ENCODE assay signal across 10 mouse cellular contexts in genomic region chr1:46894281-46894842, GRCm38 (mm10). TPM values are rescaled to one million over a fixed set of nuclear protein-coding genes. Genes with fewer than 3 reads are reported as not detected.
DNase-seq lines count a peak whose midpoint lies in the region; ATAC-seq and TF ChIP-seq lines count a peak whose summit lies in the region.
"Had no signal": no experiment of that assay in that cellular context is flagged by ENCODE, and none has a peak within 500 bp of the region (broad histone marks: within the 10 kb centered on the region; RNA-seq: fewer than 3 reads in every experiment).

No protein-coding gene starts in this region.

- ATAC-seq in lung, embryonic 14.5 days (ENCODE audit: insufficient read depth) = no peak
- no peak for ATAC-seq in limb, embryonic 15.5 days (ENCODE audit: insufficient number of reproducible peaks, low FRiP score, low TSS enrichment, low read depth)

- no peak overlapping the region for H3K4me3 ChIP-seq in lung, embryonic 14.5 days (ENCODE audit: low read depth, low read length)
- no peak overlapping the region for H3K4me3 ChIP-seq in limb, embryonic 15.5 days

- WGBS in lung, embryonic 14.5 days = 15% methylated on average over 7 of the region's 7 CpGs
- 18% methylated on average over 7 of the region's 7 CpGs for WGBS in limb, embryonic 15.5 days

- H3K4me2 ChIP-seq in lung, embryonic 14.5 days = no peak overlapping the region
- H3K4me2 ChIP-seq in limb, embryonic 15.5 days = no peak overlapping the region

- no peaks in the 10 kb centered on the region for H3K9me3 ChIP-seq in lung, embryonic 14.5 days (ENCODE audit: low read depth, low read length)
- no peaks in the 10 kb centered on the region for H3K9me3 ChIP-seq in limb, embryonic 15.5 days

- no peaks in the 10 kb centered on the region for H3K36me3 ChIP-seq in lung, embryonic 14.5 days (ENCODE audit: insufficient read depth)
- no peaks in the 10 kb centered on the region for H3K36me3 ChIP-seq in limb, embryonic 15.5 days

- H3K9ac ChIP-seq in lung, embryonic 14.5 days = no peak overlapping the region
- H3K9ac ChIP-seq in limb, embryonic 15.5 days = no peak overlapping the region

- no peaks in the 10 kb centered on the region for H3K4me1 ChIP-seq in lung, embryonic 14.5 days (ENCODE audit: insufficient read depth)
- peaks cover 5% of the 10 kb centered on the region for H3K4me1 ChIP-seq in limb, embryonic 15.5 days

- DNase-seq in lung, embryonic 14.5 days = no peak
- no peak for DNase-seq in lung, postnatal 14 days
- DNase-seq in WW6 (ENCODE audit: low read depth, low spot score) = peak; percentile 16
- DNase-seq in thymus, postnatal 25 days = peak; percentile 44
- no peak for DNase-seq in cerebellum, postnatal 36 days
- DNase-seq in urinary bladder, adult 2 months (ENCODE audit: low spot score) = no peak
- DNase-seq in layer of hippocampus, adult 18-20 months (ENCODE audit: low spot score in 2 of 2) = no peak
- DNase-seq: cerebellum, postnatal 14 days; kidney, postnatal 10 days had no signal

- H3K27me3 ChIP-seq in lung, embryonic 14.5 days (ENCODE audit: insufficient read depth, low read length) = no peaks in the 10 kb centered on the region
- no peaks in the 10 kb centered on the region for H3K27me3 ChIP-seq in limb, embryonic 15.5 days

- H3K27ac ChIP-seq in lung, embryonic 14.5 days (ENCODE audit: low read depth) = peak overlapping the region; percentile 49; the same call in 1 of the 2 replicates
- H3K27ac ChIP-seq in limb, embryonic 15.5 days = peak overlapping the region; percentile 38

- TF ChIP-seq CTCF in lung, embryonic 14.5 days (IDR thresholded peaks at IDR 0.05; ENCODE audit: low read depth) = no peak

RNA-seq across cellular contexts. Expression of gene Slc39a10, which starts 1.7 kb away (rescaled TPM):
- polyA plus RNA-seq in lung, embryonic 14.5 days (2014; fragmentation: Nextera tagmentation; extraction: Ambion mirVana) = 57.0 and 60.1 TPM in 2 replicates
- polyA plus RNA-seq in limb, embryonic 15.5 days (2015; fragmentation: Nextera tagmentation; extraction: Ambion mirVana) = 38.0 and 49.4 TPM in 2 replicates
- 16.0 and 17.1 TPM in 2 replicates for polyA plus RNA-seq in urinary bladder, adult 2 months (2012; rRNA removed)
- total RNA-seq in layer of hippocampus, adult 18-20 months (2021) = 100 to 1,000 TPM in 1 of 2 experiments, 10 to 100 TPM in 1; 96.4 to 102 TPM

Comparison
In these comparisons a context has a peak if more than half of its experiments do, and no peak if none do; other contexts are left out.
1. DNase-seq: peak in WW6 (single experiment) and thymus, postnatal 25 days (single experiment); none in lung, embryonic 14.5 days (single experiment), lung, postnatal 14 days (single experiment), cerebellum, postnatal 36 days (0 of 2), urinary bladder, adult 2 months (single experiment) and layer of hippocampus, adult 18-20 months (0 of 2).